9 mouse cellular contexts compared by ENCODE assay signal in the genomic region with DNA sequence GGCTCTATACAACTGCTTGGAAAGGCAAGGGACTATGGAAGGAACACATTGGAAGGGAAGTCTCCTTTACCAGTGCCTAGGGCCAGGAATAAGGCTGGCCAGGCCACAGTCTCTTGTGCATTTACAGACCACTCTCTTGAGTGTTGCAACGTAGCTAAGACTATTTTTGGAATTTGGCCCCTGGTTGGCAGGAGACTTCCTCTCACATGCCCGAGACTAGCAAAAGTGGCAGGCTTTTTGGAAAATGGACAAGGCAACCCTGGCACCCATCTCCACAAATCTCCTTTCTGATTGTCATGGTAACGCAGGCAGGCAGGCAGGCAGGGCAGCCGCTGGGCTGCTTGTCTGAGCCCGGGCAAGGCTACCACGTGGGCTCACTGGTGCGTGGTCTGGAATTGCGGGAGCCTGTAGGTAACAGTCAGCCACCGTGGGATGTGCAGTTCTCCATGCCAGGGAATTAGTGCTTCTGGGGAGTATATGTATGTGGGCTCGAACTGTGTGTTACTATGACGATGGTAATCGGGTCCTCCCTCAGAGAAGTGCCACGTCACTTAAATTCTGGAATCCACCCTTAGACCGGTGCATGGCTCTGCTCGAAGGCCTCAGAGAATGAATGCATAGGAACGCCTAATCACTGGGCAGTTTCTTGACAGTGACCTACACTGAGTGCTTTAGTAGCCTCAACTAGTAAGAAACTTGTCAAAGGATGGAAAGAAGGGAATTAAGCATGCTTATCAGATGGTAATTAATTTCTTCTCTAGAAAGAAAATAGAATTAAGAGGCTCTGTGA. TPM values are rescaled to one million over a fixed set of nuclear protein-coding genes. Genes with fewer than 3 reads are reported as not detected.
DNase-seq lines count a peak whose midpoint lies in the region; ATAC-seq and TF ChIP-seq lines count a peak whose summit lies in the region.
"Had no signal": no experiment of that assay in that cellular context is flagged by ENCODE, and none has a peak within 500 bp of the region (broad histone marks: within the 10 kb centered on the region; RNA-seq: fewer than 3 reads in every experiment).

No protein-coding gene starts in this region.

- no peak for TF ChIP-seq CTCF in thymus, adult 2 months (IDR thresholded peaks at IDR 0.05; ENCODE audit: borderline replicate concordance, control insufficient read depth, extremely low read depth, insufficient read depth, low read length, poor library complexity)

- H3K27me3 ChIP-seq in thymus, adult 2 months (ENCODE audit: control insufficient read depth, insufficient read depth, low read length), result no peaks in the 10 kb centered on the region

- 83% methylated on average over 16 of the region's 16 CpGs for WGBS in thymus, adult 2 months

- no peak overlapping the region for H3K27ac ChIP-seq in thymus, adult 2 months (ENCODE audit: control insufficient read depth, insufficient read depth, low read length)

- no peak for TF ChIP-seq POLR2A in thymus, adult 2 months (IDR thresholded peaks at IDR 0.05; ENCODE audit: control insufficient read depth, extremely low read depth, insufficient read depth, low read length, poor library complexity)

- no peaks in the 10 kb centered on the region for H3K4me1 ChIP-seq in thymus, adult 2 months (replicated peaks; ENCODE audit: control insufficient read depth, insufficient read depth, low read length)

- no peaks in the 10 kb centered on the region for H3K36me3 ChIP-seq in thymus, adult 2 months (ENCODE audit: control insufficient read depth, insufficient read depth, low read length)

- H3K4me3 ChIP-seq in thymus, adult 2 months (ENCODE audit: control insufficient read depth, insufficient read depth, low read length), result no peak overlapping the region

- DNase-seq in MN1 (ENCODE audit: low spot score), result peak; percentile 5
- peak; percentile 64 to 78 for DNase-seq in frontal cortex, postnatal 36 days (ENCODE audit: low spot score in 2 of 2)
- DNase-seq in left cerebral cortex, postnatal 36 days (ENCODE audit: low spot score in 2 of 2), result peak; percentile 66 to 76
- DNase-seq in lung, postnatal 25 days (ENCODE audit: low spot score), result no peak
- DNase-seq in thymus, adult 2 months, result no peak
- DNase-seq in thymus, adult 18-20 months, result no peak

- intact Hi-C loops in left cerebral cortex, postnatal 36 days (cut with DNase I), result no loop called here

- ATAC-seq in cerebellum, adult (ENCODE audit: insufficient number of reproducible peaks, low FRiP score, low TSS enrichment), result peak; percentile 87
- ATAC-seq in erythroid progenitor cell, adult 5-6 weeks (replicated peaks; ENCODE audit: low FRiP score, poor library complexity, severe bottlenecking), result no peak

RNA-seq across cellular contexts. Expression of gene Lrrtm1, which starts 19.4 kb away (rescaled TPM):
- total RNA-seq in left cerebral cortex, postnatal 36 days (2021), result 10 to 100 TPM; 62.7 to 63.9 TPM
- total RNA-seq in erythroid progenitor cell, adult 5-6 weeks (2015; ENCODE audit: low replicate concordance), result not detected in 2 replicates
- not detected in 2 replicates for total RNA-seq in erythroid progenitor cell, adult 5-6 weeks (2017; ENCODE audit: low replicate concordance)
- 0.18 and 0.30 TPM in 2 replicates for polyA plus RNA-seq in thymus, adult 2 months (2012; rRNA removed)
- total RNA-seq: MEL had no signal

Comparison
In these comparisons a context has a peak if more than half of its experiments do, and no peak if none do; other contexts are left out.
1. DNase-seq: peak in MN1 (single experiment), frontal cortex, postnatal 36 days (2 of 2) and left cerebral cortex, postnatal 36 days (2 of 2); none in lung, postnatal 25 days (single experiment), thymus, adult 2 months (single experiment) and thymus, adult 18-20 months (0 of 2).
2. RNA of gene Lrrtm1, which starts 19.4 kb away (total RNA-seq): 62.7 to 63.9 TPM in left cerebral cortex, postnatal 36 days; not detected in erythroid progenitor cell, adult 5-6 weeks; every median in the first group is over 10 times any median in the second.